Mouse (Mus musculus): ENCODE data around the gene B230104I21Rik. TPM values are rescaled to one million over a fixed set of nuclear protein-coding genes. Genes with fewer than 3 reads are reported as not detected.

Gene B230104I21Rik
- polyA plus RNA-seq, 1 experiment: 0.38 TPM

- TF ChIP-seq CTCF (IDR thresholded peaks at IDR 0.05; ENCODE audit: extremely low read depth, insufficient read depth, low read length) (no peak), POLR2A (IDR thresholded peaks at IDR 0.05; ENCODE audit: extremely low read depth, insufficient read depth, low read length) (no peak)
- no peak overlapping the region for H3K4me3 ChIP-seq (ENCODE audit: insufficient read depth, low read length)
- no peaks in the 10 kb centered on the region for H3K4me1 ChIP-seq (ENCODE audit: control insufficient read depth, insufficient read depth, low read length)
- H3K27ac ChIP-seq (ENCODE audit: insufficient read depth, low read length): no peak overlapping the region
Measured at GRCm38 (mm10) chr4:154312935-154313621, 22.8 kb upstream of the B230104I21Rik start.

- TF ChIP-seq CTCF (IDR thresholded peaks at IDR 0.05; ENCODE audit: extremely low read depth, insufficient read depth, low read length) (no peak), POLR2A (IDR thresholded peaks at IDR 0.05; ENCODE audit: extremely low read depth, insufficient read depth, low read length) (no peak)
- Histone ChIP-seq H3K4me3 (ENCODE audit: insufficient read depth, low read length) (no peak overlapping the region), H3K4me1 (ENCODE audit: control insufficient read depth, insufficient read depth, low read length) (no peaks in the 10 kb centered on the region), H3K27ac (ENCODE audit: insufficient read depth, low read length) (peak overlapping the region; percentile 64; the same call in 1 of the 2 replicates)
Measured at GRCm38 (mm10) chr4:154313622-154313967, 22.3 kb upstream of the B230104I21Rik start.

- H3K4me1 ChIP-seq (ENCODE audit: control insufficient read depth, insufficient read depth, low read length): no peaks in the 10 kb centered on the region
- no peak overlapping the region for H3K4me3 ChIP-seq (ENCODE audit: insufficient read depth, low read length)
- no peak overlapping the region for H3K27ac ChIP-seq (ENCODE audit: insufficient read depth, low read length)
- TF ChIP-seq CTCF (IDR thresholded peaks at IDR 0.05; ENCODE audit: extremely low read depth, insufficient read depth, low read length): no peak
- TF ChIP-seq POLR2A (IDR thresholded peaks at IDR 0.05; ENCODE audit: extremely low read depth, insufficient read depth, low read length): no peak
Measured at GRCm38 (mm10) chr4:154325410-154325809, 10.5 kb upstream of the B230104I21Rik start.

GRCm38 (mm10) chr4:154328431-154328830 is 7.5 kb upstream of the B230104I21Rik start:
- TF ChIP-seq POLR2A (IDR thresholded peaks at IDR 0.05; ENCODE audit: extremely low read depth, insufficient read depth, low read length) (no peak), CTCF (IDR thresholded peaks at IDR 0.05; ENCODE audit: extremely low read depth, insufficient read depth, low read length) (no peak)
- H3K4me3 ChIP-seq (ENCODE audit: insufficient read depth, low read length): no peak overlapping the region
- no peak overlapping the region for H3K27ac ChIP-seq (ENCODE audit: insufficient read depth, low read length)
- no peaks in the 10 kb centered on the region for H3K4me1 ChIP-seq (ENCODE audit: control insufficient read depth, insufficient read depth, low read length)

GRCm38 (mm10) chr4:154328836-154329235 is 7.1 kb upstream of the B230104I21Rik start:
- Histone ChIP-seq H3K4me1 (ENCODE audit: control insufficient read depth, insufficient read depth, low read length) (no peaks in the 10 kb centered on the region), H3K4me3 (ENCODE audit: insufficient read depth, low read length) (no peak overlapping the region), H3K27ac (ENCODE audit: insufficient read depth, low read length) (no peak overlapping the region)
- TF ChIP-seq CTCF (IDR thresholded peaks at IDR 0.05; ENCODE audit: extremely low read depth, insufficient read depth, low read length) (peak; percentile 92), POLR2A (IDR thresholded peaks at IDR 0.05; ENCODE audit: extremely low read depth, insufficient read depth, low read length) (no peak)

- H3K4me3 ChIP-seq (ENCODE audit: insufficient read depth, low read length): no peak overlapping the region
- TF ChIP-seq POLR2A (IDR thresholded peaks at IDR 0.05; ENCODE audit: extremely low read depth, insufficient read depth, low read length): no peak
- no peak for TF ChIP-seq CTCF (IDR thresholded peaks at IDR 0.05; ENCODE audit: extremely low read depth, insufficient read depth, low read length)
- no peaks in the 10 kb centered on the region for H3K4me1 ChIP-seq (ENCODE audit: control insufficient read depth, insufficient read depth, low read length)
- no peak overlapping the region for H3K27ac ChIP-seq (ENCODE audit: insufficient read depth, low read length)
Measured at GRCm38 (mm10) chr4:154330001-154330400, 5.9 kb upstream of the B230104I21Rik start.

- no peak overlapping the region for H3K4me3 ChIP-seq (ENCODE audit: insufficient read depth, low read length)
- no peak overlapping the region for H3K27ac ChIP-seq (ENCODE audit: insufficient read depth, low read length)
- H3K4me1 ChIP-seq (ENCODE audit: control insufficient read depth, insufficient read depth, low read length): peaks cover 2% of the 10 kb centered on the region; the same call in 1 of the 2 replicates
- TF ChIP-seq POLR2A (IDR thresholded peaks at IDR 0.05; ENCODE audit: extremely low read depth, insufficient read depth, low read length): no peak
- no peak for TF ChIP-seq CTCF (IDR thresholded peaks at IDR 0.05; ENCODE audit: extremely low read depth, insufficient read depth, low read length)
Measured at GRCm38 (mm10) chr4:154331271-154331670, 4.7 kb upstream of the B230104I21Rik start.

GRCm38 (mm10) chr4:154333300-154333699 is 2.6 kb upstream of the B230104I21Rik start:
- Histone ChIP-seq H3K4me3 (ENCODE audit: insufficient read depth, low read length) (no peak overlapping the region), H3K27ac (ENCODE audit: insufficient read depth, low read length) (no peak overlapping the region), H3K4me1 (ENCODE audit: control insufficient read depth, insufficient read depth, low read length) (peaks cover 3% of the 10 kb centered on the region; the same call in 1 of the 2 replicates)
- TF ChIP-seq POLR2A (IDR thresholded peaks at IDR 0.05; ENCODE audit: extremely low read depth, insufficient read depth, low read length) (no peak), CTCF (IDR thresholded peaks at IDR 0.05; ENCODE audit: extremely low read depth, insufficient read depth, low read length) (no peak)

- Histone ChIP-seq H3K27ac (ENCODE audit: insufficient read depth, low read length) (no peak overlapping the region), H3K4me1 (ENCODE audit: control insufficient read depth, insufficient read depth, low read length) (peaks cover 3% of the 10 kb centered on the region; the same call in 1 of the 2 replicates), H3K4me3 (ENCODE audit: insufficient read depth, low read length) (peak overlapping the region; percentile 35)
- no peak for TF ChIP-seq CTCF (IDR thresholded peaks at IDR 0.05; ENCODE audit: extremely low read depth, insufficient read depth, low read length)
- no peak for TF ChIP-seq POLR2A (IDR thresholded peaks at IDR 0.05; ENCODE audit: extremely low read depth, insufficient read depth, low read length)
Measured at GRCm38 (mm10) chr4:154334699-154335402, 1.1 kb upstream of the B230104I21Rik start.

- TF ChIP-seq POLR2A (IDR thresholded peaks at IDR 0.05; ENCODE audit: extremely low read depth, insufficient read depth, low read length): no peak
- TF ChIP-seq CTCF (IDR thresholded peaks at IDR 0.05; ENCODE audit: extremely low read depth, insufficient read depth, low read length): no peak
- H3K4me3 ChIP-seq (ENCODE audit: insufficient read depth, low read length): no peak overlapping the region
- peak overlapping the region; percentile 95 for H3K27ac ChIP-seq (ENCODE audit: insufficient read depth, low read length)
- H3K4me1 ChIP-seq (ENCODE audit: control insufficient read depth, insufficient read depth, low read length): peaks cover 3% of the 10 kb centered on the region; the same call in 1 of the 2 replicates
Measured at GRCm38 (mm10) chr4:154336650-154337049, 723 bp downstream of the B230104I21Rik start.

All from cortical plate, adult 2 months (tissue).